Mouse (Mus musculus): ENCODE measurements around the gene Gm14548.
"Not testable (repeated sequence)": the region's sequence is repeated elsewhere in the genome, so short reads cannot be mapped to it uniquely, and the experiment has no call there.

Gene Gm14548

DNA sequence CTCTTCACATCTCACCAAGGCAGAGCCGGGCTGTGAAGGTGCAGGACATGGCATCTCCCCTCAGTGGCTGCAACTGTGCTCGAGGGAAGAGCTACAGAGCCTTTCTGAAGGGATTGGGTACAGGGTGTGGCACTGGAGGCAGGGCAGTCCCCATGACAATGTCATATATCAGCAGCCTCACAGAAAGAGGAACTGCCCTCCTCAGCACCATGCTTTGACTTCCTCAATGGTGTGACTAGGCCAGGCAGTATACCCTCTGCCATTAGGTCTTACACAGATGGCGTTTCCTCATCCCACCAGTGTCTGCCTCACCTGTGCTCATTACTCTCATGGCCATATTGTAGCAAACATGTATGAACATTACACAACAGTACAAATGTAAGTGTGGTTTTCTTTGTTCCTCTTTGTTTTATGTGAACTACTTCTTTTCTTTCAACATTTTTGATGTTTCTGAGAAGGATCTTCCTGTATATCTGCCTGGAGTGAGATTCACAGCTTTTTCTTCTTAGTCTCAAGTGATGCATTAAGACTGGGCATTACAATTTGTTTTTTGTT is at the start of gene Gm14548:
TSS of gene Gm14548 (minus strand) at position 85 of the 555 bp plus-strand sequence.
- DNase-seq = not testable (repeated sequence)

DNA sequence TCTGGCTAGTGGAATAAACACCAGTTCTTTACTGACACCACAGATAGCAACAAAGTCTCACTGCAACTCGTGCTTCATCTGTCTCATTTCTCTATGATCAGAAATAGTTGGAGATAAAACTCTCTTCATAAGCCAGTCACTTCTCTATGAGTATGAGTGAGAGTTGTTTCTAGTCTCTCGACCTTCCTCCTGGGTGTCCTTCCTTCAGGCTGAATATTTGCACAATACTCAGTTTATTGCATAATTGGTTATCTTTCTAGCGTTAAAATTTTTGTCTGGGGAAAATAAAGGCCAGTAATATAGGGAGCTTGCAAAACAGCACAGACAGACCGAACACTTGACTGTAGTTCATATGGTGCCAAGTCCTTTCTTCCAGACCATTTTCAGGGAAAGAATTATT is 48.2 kb upstream of the Gm14548 start:
- DNase-seq = no peak

DNA sequence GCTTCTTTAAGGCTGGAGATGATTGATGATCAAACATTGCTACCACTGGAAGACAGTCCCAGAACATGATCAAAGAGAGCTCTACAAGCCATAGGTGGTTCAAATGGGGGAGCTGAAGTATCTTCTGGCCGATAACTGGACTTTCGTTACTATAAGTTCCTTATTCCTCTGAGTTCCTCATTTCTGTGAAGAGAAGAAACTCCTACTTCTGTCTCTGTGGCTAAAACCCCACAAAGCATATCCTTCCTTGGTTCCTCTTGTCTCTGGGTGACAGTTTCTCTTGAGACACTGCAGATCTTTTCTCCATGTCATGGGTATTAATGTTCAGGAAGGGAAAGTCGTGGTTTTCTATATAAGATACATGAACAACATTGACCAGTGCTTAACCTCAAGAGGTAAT is 43.0 kb upstream of the Gm14548 start:
- no peak for DNase-seq

DNA sequence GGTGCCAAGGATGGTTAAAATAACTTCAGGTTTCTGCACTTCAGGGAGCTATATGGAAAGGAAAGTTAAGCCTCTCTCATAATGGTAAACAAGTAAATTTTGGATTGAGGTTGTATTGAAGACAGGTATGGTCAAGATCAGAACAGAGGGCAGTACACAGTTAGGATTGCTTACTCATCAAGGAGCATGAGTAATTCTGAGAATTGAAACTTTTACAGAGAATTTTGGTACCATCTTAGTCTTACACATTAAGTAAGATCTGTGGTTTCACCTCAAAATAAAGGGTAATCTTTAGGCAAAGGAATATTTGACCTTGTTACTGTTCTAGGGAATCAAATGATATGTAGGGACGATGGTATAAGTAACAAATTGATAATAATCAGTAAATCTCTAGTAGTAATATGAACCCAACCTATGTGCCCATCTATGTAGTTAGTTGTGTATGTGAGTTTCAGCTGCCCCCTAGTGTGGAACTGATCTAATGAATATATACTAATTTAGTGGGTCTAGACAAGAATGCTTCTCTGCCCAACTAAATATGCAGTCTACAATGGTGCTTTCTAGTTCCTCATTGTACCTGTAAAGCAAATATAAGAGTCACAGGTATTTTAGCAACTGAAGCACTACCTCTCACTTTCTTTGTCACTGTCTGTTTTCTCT is 42.1 kb upstream of the Gm14548 start:
- no peak for DNase-seq

DNA sequence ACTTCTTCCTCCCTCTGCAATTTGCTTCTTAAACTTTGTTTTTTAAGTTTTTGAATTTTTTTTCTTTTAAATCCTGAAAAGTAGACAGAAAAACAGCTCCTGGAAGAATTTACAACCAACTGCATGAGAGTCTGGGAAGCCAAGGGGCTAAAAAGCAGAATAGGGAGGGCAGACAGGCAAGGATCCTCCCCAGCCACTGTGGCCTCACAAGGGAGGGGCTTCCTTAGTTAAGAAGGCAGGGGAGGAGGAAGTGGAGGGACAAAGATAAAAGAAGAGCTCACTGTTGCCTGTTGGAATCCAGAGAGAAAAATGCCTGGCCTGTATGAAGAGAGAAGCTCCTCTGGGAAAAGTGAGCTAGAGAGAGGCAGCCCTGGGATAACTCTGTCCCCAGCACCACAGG is 37.6 kb upstream of the Gm14548 start:
- not testable (repeated sequence) for DNase-seq

DNA sequence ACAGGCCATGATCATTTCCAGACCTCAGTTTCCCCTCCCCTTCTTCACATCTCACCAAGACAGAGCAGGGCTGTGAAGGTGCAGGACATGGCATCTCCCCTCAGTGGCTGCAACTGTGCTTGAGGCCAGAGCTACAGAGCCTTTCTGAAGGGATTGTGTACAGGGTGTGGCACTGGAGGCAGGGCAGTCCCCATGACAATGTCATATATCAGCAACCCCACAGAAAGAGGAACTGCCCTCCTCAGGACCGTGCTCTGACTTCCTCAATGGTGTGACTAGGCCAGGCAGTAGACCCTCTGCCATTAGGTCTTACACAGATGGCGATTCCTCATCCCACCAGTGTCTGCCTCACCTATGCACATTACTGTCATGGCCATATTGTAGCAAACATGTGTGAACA is 17.5 kb upstream of the Gm14548 start, which contains the start of gene Lilra6:
TSS of gene Lilra6 (minus strand) at position 117 of the 400 bp plus-strand sequence.
- not testable (repeated sequence) for DNase-seq

DNA sequence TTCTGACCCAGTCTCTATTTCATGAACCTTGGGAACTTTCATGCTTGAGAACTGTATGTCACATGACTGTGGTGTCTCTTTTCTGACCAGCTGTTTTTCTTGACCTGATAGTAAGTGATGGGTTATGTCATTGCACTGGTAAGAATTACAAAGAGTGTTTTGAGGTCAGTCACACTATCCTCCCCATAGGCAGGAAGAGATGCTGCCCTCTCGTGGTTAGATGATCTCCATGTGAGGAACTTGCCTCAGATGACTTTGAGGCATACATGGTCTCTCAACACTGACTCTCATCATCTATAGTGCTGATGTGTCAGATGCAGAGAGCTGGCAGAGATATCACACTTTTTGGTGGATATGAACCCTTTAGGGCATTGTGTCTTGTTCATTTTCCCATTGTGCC is 5.8 kb upstream of the Gm14548 start:
- no peak for DNase-seq

DNA sequence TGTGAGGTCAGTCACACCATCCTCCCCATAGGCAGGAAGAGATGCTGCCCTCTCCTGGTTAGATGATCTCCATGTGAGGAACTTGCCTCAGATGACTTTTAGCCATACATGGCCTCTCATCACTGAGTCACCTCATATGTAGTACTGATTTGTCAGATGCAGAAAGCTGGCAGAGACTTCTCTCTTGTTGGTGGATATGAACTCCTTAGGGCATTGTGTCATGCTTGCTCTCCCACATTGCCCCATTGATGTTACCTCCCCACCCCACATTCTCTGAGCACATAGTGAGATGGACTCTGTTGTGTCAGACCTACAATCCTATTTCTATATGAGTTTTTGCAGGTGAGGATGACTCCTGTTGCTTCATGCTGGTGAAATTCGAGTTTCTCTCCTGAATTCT is 22.9 kb downstream of the Gm14548 start:
- not testable (repeated sequence) for DNase-seq

DNA sequence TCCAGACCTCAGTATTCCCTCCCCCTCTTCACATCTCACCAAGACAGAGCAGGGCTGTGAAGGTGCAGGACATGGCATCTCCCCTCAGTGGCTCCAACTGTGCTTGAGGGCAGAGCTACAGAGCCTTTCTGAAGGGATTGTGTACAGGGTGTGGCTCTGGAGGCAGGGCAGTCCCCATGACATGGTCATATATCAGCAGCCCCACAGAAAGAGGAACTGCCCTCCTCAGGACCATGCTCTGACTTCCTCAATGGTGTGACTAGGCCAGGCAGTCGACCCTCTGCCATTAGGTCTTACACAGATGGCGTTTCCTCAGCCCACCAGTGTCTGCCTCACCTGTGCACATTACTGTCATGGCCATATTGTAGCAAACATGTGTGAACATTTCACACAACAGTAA is 53.0 kb downstream of the Gm14548 start, which contains the start of gene Pira2:
TSS of gene Pira2 (minus strand) at position 101 of the 400 bp plus-strand sequence.
- DNase-seq = not testable (repeated sequence)

DNA sequence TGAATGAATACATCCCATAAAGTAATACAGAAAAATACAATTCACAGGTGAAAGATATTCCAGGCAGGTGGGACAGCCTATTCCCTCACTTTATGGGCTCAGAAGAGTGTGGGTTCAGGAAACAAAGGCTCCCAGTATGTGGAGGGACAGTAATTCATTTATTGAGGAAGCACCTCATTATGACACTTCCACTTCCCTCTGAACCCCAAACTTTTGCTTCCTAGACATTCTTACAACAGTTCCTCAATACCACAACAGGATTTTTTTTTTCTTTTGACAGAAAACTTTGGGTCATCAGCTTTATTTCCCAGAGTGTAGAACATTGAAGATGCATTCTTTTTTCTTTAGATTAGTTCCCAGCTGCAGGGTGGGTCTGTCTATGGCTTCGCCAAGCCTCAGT is 60.1 kb downstream of the Gm14548 start:
- not testable (repeated sequence) for DNase-seq

Measured in cerebellum, adult 11-12 months (tissue).